Mouse (Mus musculus) G1E (cell line): Measurements from ENCODE around the gene Pacsin1. TPM values are rescaled to one million over a fixed set of nuclear protein-coding genes. Genes with fewer than 3 reads are reported as not detected.

Experiments
- ATAC-seq: 2 replicates; pipeline ENCODE4 v1.8.0; 2016; ENCODE audit warnings: mild to moderate bottlenecking; ENCODE audit not compliant: insufficient number of reproducible peaks, poor library complexity, low FRiP score, severe bottlenecking; ENCODE audit errors: extremely low read depth
- DNase-seq: peaks from one replicate; pipeline ENCODE4 v3.0.0; 2012; ENCODE audit warnings: low spot score
- H3K27me3 ChIP-seq: 2 replicates; pipeline ENCODE4 v1.6.1; 2012; ENCODE audit warnings: mild to moderate bottlenecking, low read length, inconsistent platforms; ENCODE audit not compliant: insufficient read depth
- H3K36me3 ChIP-seq: replicated peaks from 2 replicates; pipeline ENCODE3; 2012; ENCODE audit warnings: mild to moderate bottlenecking, inconsistent platforms
- H3K4me1 ChIP-seq: 2 replicates; pipeline ENCODE4 v1.6.1; 2012; ENCODE audit warnings: low read depth, low read length, inconsistent platforms, mixed read lengths; ENCODE audit not compliant: insufficient read depth
- H3K4me3 ChIP-seq: 2 replicates; pipeline ENCODE4 v1.5.1; 2012; ENCODE audit warnings: low read depth, mild to moderate bottlenecking, inconsistent platforms, low read length, moderate library complexity, mixed read lengths
- H3K9me3 ChIP-seq: replicated peaks from 2 replicates; pipeline ENCODE4 v1.6.1; 2012; ENCODE audit warnings: inconsistent platforms
- CTCF ChIP-seq: IDR thresholded peaks from 2 replicates; pipeline ENCODE4 v1.5.1; 2012; ENCODE audit warnings: low read depth, low read length, inconsistent platforms, mixed read lengths
- GATA1 ChIP-seq: IDR thresholded peaks from 2 replicates; pipeline ENCODE4 v1.6.1; 2012; ENCODE audit warnings: borderline replicate concordance, low read length, inconsistent platforms, mixed read lengths
- GATA2 ChIP-seq: IDR thresholded peaks from 2 replicates; pipeline ENCODE4 v1.6.1; 2012; ENCODE audit warnings: low read depth, low read length, inconsistent platforms, borderline replicate concordance
- POLR2AphosphoS5 ChIP-seq: IDR thresholded peaks from 2 replicates; pipeline ENCODE4 v1.6.1; 2012; ENCODE audit warnings: low read depth, low read length, inconsistent platforms; ENCODE audit not compliant: insufficient replicate concordance
- TAL1 ChIP-seq: conservative IDR thresholded peaks from 2 replicates; pipeline ENCODE4 v1.6.1; 2012; ENCODE audit warnings: low read depth, low read length, inconsistent platforms, mixed read lengths
- polyA plus RNA-seq: library from polyadenylated mRNA; stranded (reverse); fragments of >175 nt; gene quantifications from 2 replicates; pipeline ENCODE4 v1.2.3, GENCODE M21; 2012
- total RNA-seq, 2 experiments: library from RNA; stranded (forward) in 1 of 2; stranded (reverse) in 1 of 2; fragments of 200-1000 nt in 1 of 2; fragments of >200 nt in 1 of 2; fragmentation: Nextera tagmentation in 1 of 2; gene quantifications; 2 replicates each; pipeline ENCODE4 v1.2.3; 2014 to 2017

The Pacsin1 gene
- total and polyA plus RNA-seq, 3 experiments = 0.44 TPM; not detected in 2

- peaks cover 77% of the 10 kb centered on the region for H3K36me3 ChIP-seq
These were observed 91.1 kb downstream of the Pacsin1 start for GRCm38 (mm10) chr17:27746446-27746845.

GRCm38 (mm10) chr17:27748123-27748522 lies 92.8 kb downstream of the Pacsin1 start:
- ATAC-seq = no peak

More at GRCm38 (mm10) chr17:27746446-27746845, 91.1 kb downstream of the Pacsin1 start:
- H3K4me1 ChIP-seq = peaks cover 3% of the 10 kb centered on the region; the same call in 1 of the 2 replicates
- DNase-seq = no peak
- H3K9me3 ChIP-seq = no peaks in the 10 kb centered on the region
- ATAC-seq = no peak
- no peaks in the 10 kb centered on the region for H3K27me3 ChIP-seq
- H3K4me3 ChIP-seq = no peak overlapping the region
- TF ChIP-seq GATA2 (no peak), TAL1 (no peak), POLR2AphosphoS5 (no peak), CTCF (no peak), GATA1 (no peak)

GRCm38 (mm10) chr17:27750451-27750942 lies 95.2 kb downstream of the Pacsin1 start:
- no peak overlapping the region for H3K4me3 ChIP-seq
- H3K27me3 ChIP-seq = no peaks in the 10 kb centered on the region
- DNase-seq (no peak), ATAC-seq (no peak)
- no peaks in the 10 kb centered on the region for H3K9me3 ChIP-seq
- TF ChIP-seq TAL1 = no peak
- TF ChIP-seq GATA1 = no peak
- TF ChIP-seq POLR2AphosphoS5 = no peak
- TF ChIP-seq GATA2 = no peak
- no peak for TF ChIP-seq CTCF
- peaks cover 98% of the 10 kb centered on the region for H3K36me3 ChIP-seq
- H3K4me1 ChIP-seq = peaks cover 6% of the 10 kb centered on the region

More at GRCm38 (mm10) chr17:27748123-27748522, 92.8 kb downstream of the Pacsin1 start:
- H3K4me1 ChIP-seq = peaks cover 3% of the 10 kb centered on the region; the same call in 1 of the 2 replicates
- no peak for DNase-seq
- H3K27me3 ChIP-seq = no peaks in the 10 kb centered on the region
- TF ChIP-seq POLR2AphosphoS5 (no peak), TAL1 (no peak)
- no peak overlapping the region for H3K4me3 ChIP-seq
- no peaks in the 10 kb centered on the region for H3K9me3 ChIP-seq
- peaks cover 88% of the 10 kb centered on the region for H3K36me3 ChIP-seq

GRCm38 (mm10) chr17:27751314-27752202 lies 96.2 kb downstream of the Pacsin1 start:
- H3K9me3 ChIP-seq = no peaks in the 10 kb centered on the region
- no peak overlapping the region for H3K4me3 ChIP-seq
- no peaks in the 10 kb centered on the region for H3K27me3 ChIP-seq
- peaks cover 100% of the 10 kb centered on the region for H3K36me3 ChIP-seq
- DNase-seq = no peak
- no peak for ATAC-seq
- H3K4me1 ChIP-seq = peaks cover 9% of the 10 kb centered on the region
- TF ChIP-seq GATA2 = no peak
- TF ChIP-seq TAL1 = no peak

- Histone ChIP-seq H3K9me3 (peaks cover 7% of the 10 kb centered on the region), H3K4me1 (peaks cover 19% of the 10 kb centered on the region), H3K27me3 (no peaks in the 10 kb centered on the region), H3K36me3 (peaks cover 97% of the 10 kb centered on the region), H3K4me3 (no peak overlapping the region)
- DNase-seq (no peak), ATAC-seq (no peak)
- TF ChIP-seq GATA2 (no peak), POLR2AphosphoS5 (no peak)
These were observed 104.9 kb downstream of the Pacsin1 start for GRCm38 (mm10) chr17:27760169-27760568.

Other genes starting within 250 kb of the Pacsin1 start
- not detected in 2 replicates for gene Grm4, start 134.1 kb upstream of the Pacsin1 start, total RNA-seq (2014; fragmentation: Nextera tagmentation)
- 0.05 TPM in 1 of 2 replicates, not detected in the other for gene Grm4, start 134.1 kb upstream of the Pacsin1 start, total RNA-seq (2017)
- gene Grm4, start 134.1 kb upstream of the Pacsin1 start, polyA plus RNA-seq = 0.02 TPM in 1 of 2 replicates, not detected in the other
- 270 and 298 TPM in 2 replicates for gene Hmga1, start 99.0 kb upstream of the Pacsin1 start, total RNA-seq (2014; fragmentation: Nextera tagmentation)
- gene Hmga1, start 99.0 kb upstream of the Pacsin1 start, total RNA-seq (2017) = 123 and 131 TPM in 2 replicates
- 1,702 and 2,389 TPM in 2 replicates for gene Hmga1, start 99.0 kb upstream of the Pacsin1 start, polyA plus RNA-seq
- gene AI413582, start 89.8 kb upstream of the Pacsin1 start, total RNA-seq (2014; fragmentation: Nextera tagmentation) = 78.2 and 85.2 TPM in 2 replicates
- gene AI413582, start 89.8 kb upstream of the Pacsin1 start, total RNA-seq (2017) = 50.8 and 57.0 TPM in 2 replicates
- gene AI413582, start 89.8 kb upstream of the Pacsin1 start, polyA plus RNA-seq = 159 and 163 TPM in 2 replicates
- gene Nudt3, start 32.0 kb upstream of the Pacsin1 start, total RNA-seq (2014; fragmentation: Nextera tagmentation) = 79.8 and 82.6 TPM in 2 replicates
- gene Nudt3, start 32.0 kb upstream of the Pacsin1 start, total RNA-seq (2017) = 235 and 245 TPM in 2 replicates
- gene Nudt3, start 32.0 kb upstream of the Pacsin1 start, polyA plus RNA-seq = 140 and 157 TPM in 2 replicates
- not detected in 2 replicates for gene RPS10-NUDT3, start 20.3 kb upstream of the Pacsin1 start, total RNA-seq (2014; fragmentation: Nextera tagmentation)
- gene RPS10-NUDT3, start 20.3 kb upstream of the Pacsin1 start, total RNA-seq (2017) = not detected in 2 replicates
- not detected in 2 replicates for gene RPS10-NUDT3, start 20.3 kb upstream of the Pacsin1 start, polyA plus RNA-seq
- gene Rps10, start 18.8 kb upstream of the Pacsin1 start, total RNA-seq (2014; fragmentation: Nextera tagmentation) = 2,280 and 2,438 TPM in 2 replicates
- gene Rps10, start 18.8 kb upstream of the Pacsin1 start, total RNA-seq (2017) = 3,635 and 3,726 TPM in 2 replicates
- 2,816 and 3,596 TPM in 2 replicates for gene Rps10, start 18.8 kb upstream of the Pacsin1 start, polyA plus RNA-seq
- gene Spdef, start 73.4 kb downstream of the Pacsin1 start, total RNA-seq (2014; fragmentation: Nextera tagmentation) = not detected in 2 replicates
- not detected in 2 replicates for gene Spdef, start 73.4 kb downstream of the Pacsin1 start, total RNA-seq (2017)
- 0.02 TPM in 1 of 2 replicates, not detected in the other for gene Spdef, start 73.4 kb downstream of the Pacsin1 start, polyA plus RNA-seq
- gene D17Wsu92e, start 165.1 kb downstream of the Pacsin1 start, total RNA-seq (2014; fragmentation: Nextera tagmentation) = 84.4 and 87.4 TPM in 2 replicates
- 61.6 and 65.3 TPM in 2 replicates for gene D17Wsu92e, start 165.1 kb downstream of the Pacsin1 start, total RNA-seq (2017)
- 58.6 and 60.2 TPM in 2 replicates for gene D17Wsu92e, start 165.1 kb downstream of the Pacsin1 start, polyA plus RNA-seq
- gene Snrpc, start 182.6 kb downstream of the Pacsin1 start, total RNA-seq (2014; fragmentation: Nextera tagmentation) = 121 and 158 TPM in 2 replicates
- 127 and 147 TPM in 2 replicates for gene Snrpc, start 182.6 kb downstream of the Pacsin1 start, total RNA-seq (2017)
- gene Snrpc, start 182.6 kb downstream of the Pacsin1 start, polyA plus RNA-seq = 575 and 747 TPM in 2 replicates
- gene Uhrf1bp1, start 200.9 kb downstream of the Pacsin1 start, total RNA-seq (2014; fragmentation: Nextera tagmentation) = 18.5 and 21.0 TPM in 2 replicates
- gene Uhrf1bp1, start 200.9 kb downstream of the Pacsin1 start, total RNA-seq (2017) = 8.5 and 9.8 TPM in 2 replicates
- 21.3 and 31.5 TPM in 2 replicates for gene Uhrf1bp1, start 200.9 kb downstream of the Pacsin1 start, polyA plus RNA-seq